Comparison of ENCODE assay signal across 7 mouse cellular contexts in genomic region chr11:69605726-69606490, GRCm38 (mm10). TPM values are rescaled to one million over a fixed set of nuclear protein-coding genes. Genes with fewer than 3 reads are reported as not detected.
DNase-seq lines count a peak whose midpoint lies in the region; ATAC-seq and TF ChIP-seq lines count a peak whose summit lies in the region.

Gene Atp1b2, minus strand, starts transcription at chr11:69605942.

- TF ChIP-seq POLR2A in limb, embryonic 14.5 days (IDR thresholded peaks at IDR 0.05; ENCODE audit: borderline replicate concordance, extremely low read depth, insufficient read depth, insufficient read length): peak; percentile 97

- peak within 1 kb of the TSS; percentile 100 for H3K4me2 ChIP-seq in limb, embryonic 14.5 days (replicated peaks; ENCODE audit: low read depth, low read length, severe bottlenecking)
- H3K4me2 ChIP-seq in midbrain, embryonic 16.5 days (ENCODE audit: low read length): peak within 1 kb of the TSS; percentile 76

- H3K9me3 ChIP-seq in embryonic facial prominence, embryonic 10.5 days: no peaks in the 10 kb centered on the region
- no peaks in the 10 kb centered on the region for H3K9me3 ChIP-seq in limb, embryonic 14.5 days (ENCODE audit: control insufficient read depth, low read length)
- H3K9me3 ChIP-seq in midbrain, embryonic 16.5 days (replicated peaks; ENCODE audit: control insufficient read depth, low read length, poor library complexity, severe bottlenecking): no peaks in the 10 kb centered on the region

- peak within 1 kb of the TSS; percentile 77 for H3K27ac ChIP-seq in embryonic facial prominence, embryonic 10.5 days (replicated peaks)
- 0 out of 2 replicates have a peak within 1 kb of the TSS, but pooled peaks have one; percentile 19 for H3K27ac ChIP-seq in limb, embryonic 14.5 days (replicated peaks; ENCODE audit: low read depth, low read length)
- H3K27ac ChIP-seq in midbrain, embryonic 16.5 days (ENCODE audit: low read length): peak within 1 kb of the TSS; percentile 81

- H3K27me3 ChIP-seq in embryonic facial prominence, embryonic 10.5 days (replicated peaks; ENCODE audit: low read depth, poor library complexity, severe bottlenecking): peaks cover 40% of the 10 kb centered on the region
- no peaks in the 10 kb centered on the region; the same call in 1 of the 2 replicates for H3K27me3 ChIP-seq in limb, embryonic 14.5 days (ENCODE audit: control insufficient read depth, insufficient read depth, low read length)
- H3K27me3 ChIP-seq in midbrain, embryonic 16.5 days (ENCODE audit: control insufficient read depth, insufficient read depth, low read depth, low read length): no peaks in the 10 kb centered on the region

- peak; percentile 78 for ATAC-seq in granulocyte monocyte progenitor cell, adult 5-6 weeks (replicated peaks; ENCODE audit: poor library complexity, severe bottlenecking)
- peak; percentile 94 for ATAC-seq in limb, embryonic 14.5 days (ENCODE audit: low FRiP score, low read depth)
- ATAC-seq in midbrain, embryonic 16.5 days: peak; percentile 92

- DNase-seq in adrenal gland, postnatal 36 days: peak; percentile 72 to 80
- peak; percentile 82 for DNase-seq in embryonic facial prominence, embryonic 10.5 days (ENCODE audit: low spot score)
- DNase-seq in kidney, adult 11 months: peak; percentile 57
- DNase-seq in limb, embryonic 14.5 days (ENCODE audit: low spot score): peak; percentile 88
- peak; percentile 59 to 67 for DNase-seq in spleen, postnatal 14 days (ENCODE audit: low spot score in 2 of 2)

- peak within 1 kb of the TSS; percentile 74 for H3K4me3 ChIP-seq in embryonic facial prominence, embryonic 10.5 days
- H3K4me3 ChIP-seq in limb, embryonic 14.5 days (replicated peaks; ENCODE audit: low read length): peak within 1 kb of the TSS; percentile 63
- peak within 1 kb of the TSS; percentile 73 for H3K4me3 ChIP-seq in midbrain, embryonic 16.5 days (ENCODE audit: low read depth, low read length)

- peak within 1 kb of the TSS; percentile 70 for H3K9ac ChIP-seq in limb, embryonic 14.5 days (ENCODE audit: low read depth, low read length, severe bottlenecking)
- H3K9ac ChIP-seq in midbrain, embryonic 16.5 days (ENCODE audit: low read depth, low read length): peak within 1 kb of the TSS; percentile 89

- 4% methylated on average over 32 of the region's 32 CpGs for whole genome bisulfite sequencing in embryonic facial prominence, embryonic 10.5 days
- WGBS in limb, embryonic 14.5 days: 2% methylated on average over 32 of the region's 32 CpGs
- WGBS in midbrain, embryonic 16.5 days: 2% methylated on average over 31 of the region's 32 CpGs

- peaks cover 40% of the 10 kb centered on the region for H3K4me1 ChIP-seq in embryonic facial prominence, embryonic 10.5 days
- H3K4me1 ChIP-seq in limb, embryonic 14.5 days (ENCODE audit: control insufficient read depth, insufficient read depth, low read length): peaks cover 12% of the 10 kb centered on the region
- peaks cover 17% of the 10 kb centered on the region for H3K4me1 ChIP-seq in midbrain, embryonic 16.5 days (ENCODE audit: control insufficient read depth, insufficient read depth, low read length)

- H3K36me3 ChIP-seq in embryonic facial prominence, embryonic 10.5 days (replicated peaks): no peaks in the 10 kb centered on the region
- H3K36me3 ChIP-seq in limb, embryonic 14.5 days (ENCODE audit: control insufficient read depth, insufficient read depth, low read length): 0 out of 2 replicates have a peak, but pooled peaks cover 6% of the 10 kb centered on the region
- peaks cover 7% of the 10 kb centered on the region for H3K36me3 ChIP-seq in midbrain, embryonic 16.5 days (ENCODE audit: control insufficient read depth, insufficient read depth, low read length)

RNA-seq across cellular contexts. Expression of gene Atp1b2, which starts in this region (rescaled TPM):
- 10 to 100 TPM; 28.5 to 45.4 TPM for total RNA-seq in adrenal gland, postnatal 36 days (2021)
- polyA plus RNA-seq in embryonic facial prominence, embryonic 10.5 days (2016; fragmentation: Nextera tagmentation; extraction: Ambion mirVana): 3.2 TPM in 2 replicates
- total RNA-seq in granulocyte monocyte progenitor cell, adult 5-6 weeks (2014; fragmentation: Nextera tagmentation): 1.7 and 3.0 TPM in 2 replicates
- 0.10 TPM in 1 of 2 replicates, not detected in the other for total RNA-seq in granulocyte monocyte progenitor cell, adult 5-6 weeks (2017)
- polyA plus RNA-seq in limb, embryonic 14.5 days (2012; rRNA removed): 17.9 and 20.6 TPM in 2 replicates
- 9.1 and 10.4 TPM in 2 replicates for polyA plus RNA-seq in limb, embryonic 14.5 days (2014; fragmentation: Nextera tagmentation; extraction: Ambion mirVana)
- 65.8 and 95.2 TPM in 2 replicates for polyA plus RNA-seq in midbrain, embryonic 16.5 days (2015; fragmentation: Nextera tagmentation; extraction: Ambion mirVana)

Comparison
In these comparisons a context has a peak if more than half of its experiments do, and no peak if none do; other contexts are left out.
1. Peak in every context shown above with its lines: DNase-seq, ATAC-seq, H3K4me3 ChIP-seq and H3K27ac ChIP-seq.
2. RNA of gene Atp1b2 (total RNA-seq): 28.5 to 45.4 TPM in adrenal gland, postnatal 36 days; 0.10 to 3.0 TPM in granulocyte monocyte progenitor cell, adult 5-6 weeks; every median in the first group is over 4 times any median in the second.
3. H3K27ac ChIP-seq: peak in every context shown above with its lines; median percentile 81 in midbrain, embryonic 16.5 days; 77 in embryonic facial prominence, embryonic 10.5 days; 19 in limb, embryonic 14.5 days.